Mouse (Mus musculus) left cerebral cortex, adult 9 months (tissue): ENCODE results near the gene Tmprss6.

Source experiments
- DNase-seq, 2 experiments: peaks; one replicate each; pipeline ENCODE4 v3.0.0; 2022; ENCODE audit warnings: low spot score in 2 of 2

The Tmprss6 gene

GRCm38 (mm10) chr15:78468379-78468937, at the start of gene Tmprss6:
Gene Tmprss6 (minus strand): TSS chr15:78468634.
- DNase-seq: no peak

DNA sequence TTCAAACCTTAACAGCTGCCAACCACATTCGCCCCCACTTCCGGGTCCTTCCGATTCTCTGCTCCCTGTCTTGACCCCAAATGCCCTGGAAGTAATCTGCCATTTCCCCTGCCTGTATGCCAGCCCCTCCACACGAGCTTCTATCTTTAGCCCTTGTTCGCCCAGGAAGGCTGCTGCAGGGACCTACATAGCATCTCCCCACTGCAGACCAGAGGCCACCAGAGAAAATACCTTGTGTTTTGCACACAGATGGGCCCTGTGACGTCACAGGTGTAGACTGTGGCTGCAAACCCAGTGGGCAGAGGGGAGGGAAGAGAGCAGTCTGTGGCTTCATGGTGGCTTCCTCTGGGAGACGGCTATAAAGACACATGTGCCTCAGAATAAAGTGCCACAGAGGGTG, 49.8 kb upstream of the Tmprss6 start:
- DNase-seq: no peak

GRCm38 (mm10) chr15:78515759-78516158, 47.3 kb upstream of the Tmprss6 start:
- no peak for DNase-seq

GRCm38 (mm10) chr15:78514393-78515146, 46.1 kb upstream of the Tmprss6 start:
- peak; percentile 40 to 86 for DNase-seq

- no peak for DNase-seq
Observed at GRCm38 (mm10) chr15:78513019-78513418, 44.6 kb upstream of the Tmprss6 start.

GRCm38 (mm10) chr15:78511951-78512350, 43.5 kb upstream of the Tmprss6 start:
- no peak for DNase-seq

DNA sequence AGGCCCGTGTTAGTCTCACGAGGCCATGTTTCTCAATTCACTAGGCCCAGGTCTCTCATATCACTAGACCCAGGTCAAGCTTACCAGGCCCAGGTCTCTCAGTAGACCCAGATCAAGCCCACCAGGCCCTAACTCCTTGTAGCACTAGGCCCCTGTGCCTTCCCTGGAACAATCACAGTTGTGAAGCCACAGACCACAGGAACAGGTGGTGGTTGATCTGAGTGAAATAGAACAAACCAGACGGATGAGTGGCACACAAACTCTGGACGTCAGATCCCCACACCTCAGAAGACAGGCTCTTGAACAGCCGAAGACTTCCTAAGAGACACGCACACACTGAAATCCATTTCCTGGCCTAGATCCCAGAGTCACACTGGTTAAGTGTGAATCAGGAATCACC, 42.3 kb upstream of the Tmprss6 start:
- DNase-seq: no peak

- DNase-seq: no peak
Observed at GRCm38 (mm10) chr15:78510121-78510576, 41.7 kb upstream of the Tmprss6 start.

DNA sequence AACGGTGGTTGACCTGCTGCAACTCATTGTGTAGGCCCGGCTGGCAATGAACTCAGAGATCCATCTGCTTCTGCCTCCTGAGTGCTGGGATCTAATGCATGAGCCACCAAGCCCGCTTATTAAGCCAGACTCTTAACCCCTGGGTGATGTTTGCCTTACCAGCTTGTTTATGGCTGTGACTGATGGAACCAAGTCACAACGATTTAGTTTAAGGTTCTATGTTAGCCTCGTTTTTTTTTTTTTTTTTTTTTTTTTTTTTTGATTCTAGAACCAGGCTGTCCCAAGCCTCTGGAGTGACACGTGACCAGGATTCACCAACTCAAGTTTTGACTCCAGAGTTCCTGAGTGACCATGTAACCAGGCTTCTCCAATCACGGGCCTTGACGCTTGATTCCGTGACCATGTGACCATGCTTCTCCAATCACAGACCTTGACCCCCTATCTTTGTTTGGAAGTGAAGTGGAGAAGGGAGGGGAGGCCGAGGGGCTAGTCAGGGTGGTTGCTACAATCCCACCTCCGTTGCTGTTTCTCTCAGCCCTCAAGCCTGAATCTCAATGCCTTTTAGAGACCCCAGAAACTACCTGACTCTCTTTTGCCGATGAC, 41.0 kb upstream of the Tmprss6 start:
- DNase-seq: no peak

DNA sequence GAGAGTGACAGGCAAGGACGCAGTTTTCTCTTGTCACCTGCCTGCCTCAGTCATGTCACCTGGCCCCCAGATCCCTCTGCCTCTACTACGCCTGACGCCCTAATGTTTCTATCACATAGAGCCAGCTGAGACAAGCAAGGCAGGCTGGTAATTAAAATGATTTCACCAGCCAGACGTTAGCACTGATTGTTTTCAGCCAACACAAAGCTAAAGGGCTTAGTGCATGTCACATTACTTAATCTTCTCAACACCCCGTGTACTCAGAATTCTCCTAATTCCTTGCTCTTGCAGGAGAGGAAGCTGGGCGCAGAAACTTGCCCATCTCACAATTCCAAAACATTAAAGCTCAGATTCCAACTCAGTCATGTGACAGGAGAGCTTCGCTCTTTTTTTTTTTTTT, 40.0 kb upstream of the Tmprss6 start:
- no peak for DNase-seq

- no peak for DNase-seq
Observed at GRCm38 (mm10) chr15:78505541-78505940, 37.1 kb upstream of the Tmprss6 start.

GRCm38 (mm10) chr15:78504816-78505215, 36.4 kb upstream of the Tmprss6 start:
- DNase-seq: no peak

DNA sequence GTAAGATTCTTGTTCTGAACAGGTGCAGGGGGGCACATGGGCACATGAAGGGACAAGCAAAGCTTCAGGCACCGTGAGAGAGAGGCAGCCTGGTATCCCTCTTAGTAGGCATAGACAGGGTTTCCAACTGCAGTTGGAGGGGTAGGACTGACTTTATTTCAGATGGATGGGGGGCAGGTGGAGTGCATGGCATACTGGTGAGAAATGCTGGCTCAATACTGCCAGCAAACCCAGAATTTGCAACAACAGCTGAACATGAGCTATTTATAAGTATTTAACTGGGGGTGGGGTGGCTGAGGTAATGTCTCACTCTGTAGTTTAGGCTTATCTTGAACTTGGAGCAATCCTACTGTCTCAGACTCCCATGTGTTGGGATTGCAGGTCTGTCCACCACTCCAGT, 35.6 kb upstream of the Tmprss6 start:
- DNase-seq: no peak

DNA sequence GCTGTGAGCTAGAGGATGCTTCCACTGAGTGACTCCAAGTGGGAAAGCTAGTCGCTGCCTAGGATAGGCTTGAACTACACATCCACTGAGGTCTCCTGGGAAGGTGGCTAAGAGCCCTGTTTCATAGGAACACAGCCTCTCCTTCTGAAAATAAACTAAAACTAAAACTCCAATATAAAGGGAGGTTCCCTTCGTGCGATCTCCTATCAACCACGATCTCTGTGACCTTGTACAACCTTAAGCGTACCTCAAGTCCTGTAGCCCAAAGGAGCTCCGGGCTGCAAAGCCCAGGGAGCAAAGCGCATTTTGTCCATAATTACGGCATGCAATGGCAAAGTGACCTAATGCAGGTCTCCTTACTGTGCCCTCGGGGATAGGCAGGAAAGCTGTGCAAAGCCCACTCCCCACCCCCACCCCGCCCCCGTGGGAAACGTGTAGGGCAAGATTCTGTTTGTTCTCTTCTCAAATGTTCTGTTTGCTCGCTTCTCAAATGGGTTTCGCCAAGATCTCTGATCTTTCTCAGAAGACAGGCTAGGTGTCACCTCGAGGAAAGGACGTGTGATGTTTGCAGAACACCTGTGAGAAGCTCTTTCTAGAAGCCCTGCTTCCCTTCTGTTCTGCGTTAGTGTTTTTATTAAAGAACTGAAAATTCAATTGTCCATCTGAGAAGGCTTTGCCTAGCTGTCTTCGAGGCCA, 34.2 kb upstream of the Tmprss6 start:
- DNase-seq: no peak

DNA sequence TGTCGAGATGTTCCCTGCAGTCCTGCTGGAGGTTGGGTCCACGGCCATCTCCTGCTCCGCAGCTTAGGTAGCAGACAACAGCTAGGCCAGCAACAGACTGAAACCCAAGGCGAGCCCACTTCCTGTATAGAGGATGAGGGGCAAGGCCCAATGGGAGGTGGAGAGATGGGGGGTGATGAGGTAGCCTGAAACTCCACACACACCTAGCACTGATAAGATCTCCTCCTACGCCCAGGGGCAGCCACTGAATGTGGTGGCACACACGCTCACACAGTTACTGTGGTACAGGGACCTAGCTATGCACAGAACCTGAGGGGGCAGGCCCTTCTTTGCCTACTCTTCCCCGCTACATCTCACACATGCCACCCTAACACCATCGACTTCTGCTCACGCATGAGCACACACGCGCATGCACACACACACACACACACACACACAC, 26.6 kb upstream of the Tmprss6 start, which contains the start of gene Il2rb:
Il2rb (minus strand) TSS at position 304 of the 439 bp plus-strand sequence.
- no peak for DNase-seq

GRCm38 (mm10) chr15:78493401-78494010, 25.1 kb upstream of the Tmprss6 start:
- DNase-seq: no peak

- DNase-seq: no peak
Observed at GRCm38 (mm10) chr15:78491301-78491700, 22.9 kb upstream of the Tmprss6 start.

DNA sequence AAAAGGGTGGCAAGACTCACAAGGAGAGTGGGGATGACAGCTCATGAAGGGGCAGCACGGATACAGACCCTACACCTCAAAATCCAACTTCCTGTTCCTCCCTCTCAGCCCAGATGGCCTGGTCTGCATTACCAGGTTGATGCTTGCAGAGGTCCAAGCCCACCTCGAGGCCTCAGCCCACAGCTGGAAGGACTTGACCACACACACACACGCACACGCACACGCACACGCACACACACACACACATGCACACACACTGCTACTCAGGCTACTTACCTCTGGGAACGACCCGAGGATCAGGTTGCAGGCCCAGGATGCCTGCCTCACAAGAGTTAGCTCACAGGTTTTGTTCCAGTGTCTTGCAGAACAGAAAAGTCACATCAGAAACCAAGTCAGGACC, 21.5 kb upstream of the Tmprss6 start:
- no peak for DNase-seq

GRCm38 (mm10) chr15:78489248-78489647, 20.8 kb upstream of the Tmprss6 start:
- no peak for DNase-seq

DNA sequence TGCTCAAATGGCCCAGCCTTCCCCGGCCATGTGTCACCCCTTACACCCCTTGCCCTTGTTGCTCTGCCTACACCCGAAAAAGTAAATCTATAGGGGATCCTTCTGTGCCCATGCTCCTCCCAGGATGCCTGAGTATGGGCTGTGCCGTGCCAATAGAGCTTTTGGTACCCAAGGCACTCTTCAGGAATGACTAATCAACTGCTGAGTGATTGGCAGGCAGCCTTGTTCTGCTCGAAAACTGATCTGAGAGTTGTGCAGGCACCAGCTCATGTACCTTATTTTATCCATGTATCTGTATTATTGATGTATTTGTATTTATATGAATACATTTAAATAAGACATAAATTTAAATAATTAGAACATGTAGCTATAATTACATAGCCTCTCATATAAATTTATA, 18.6 kb upstream of the Tmprss6 start:
- DNase-seq: no peak

GRCm38 (mm10) chr15:78486564-78486963, 18.1 kb upstream of the Tmprss6 start:
- DNase-seq: no peak

DNA sequence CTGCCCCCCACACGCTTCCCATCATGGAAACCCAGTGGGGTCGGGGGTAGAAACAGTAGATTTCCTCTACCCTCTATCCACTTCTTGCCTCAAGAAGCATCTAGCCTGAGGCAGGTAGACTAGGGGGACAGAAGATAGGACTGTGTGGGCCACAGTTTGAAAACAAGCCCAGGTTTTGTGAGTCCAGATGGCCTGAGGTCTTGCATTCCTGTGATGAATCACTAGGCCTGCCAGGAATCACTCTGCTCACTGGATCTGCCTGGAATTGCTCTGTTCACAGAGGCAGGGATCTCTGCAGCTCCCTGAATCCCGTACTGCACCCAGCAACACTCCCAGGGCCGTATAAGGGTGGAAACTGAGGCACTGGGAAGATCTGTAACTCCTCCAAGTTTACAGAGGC, 14.9 kb upstream of the Tmprss6 start:
- peak in 1 of 2 experiments; percentile 14 for DNase-seq
